Mouse (Mus musculus) thymus, postnatal 10 days (tissue): ENCODE results near the gene Erbb3.
"Not testable (repeated sequence)": the region's sequence is repeated elsewhere in the genome, so short reads cannot be mapped to it uniquely, and the experiment has no call there.

ENCODE experiments used
- DNase-seq, 2 experiments: peaks; one replicate each; pipeline ENCODE4 v3.0.0; 2021; ENCODE audit warnings: low spot score in 2 of 2

Gene Erbb3

DNA sequence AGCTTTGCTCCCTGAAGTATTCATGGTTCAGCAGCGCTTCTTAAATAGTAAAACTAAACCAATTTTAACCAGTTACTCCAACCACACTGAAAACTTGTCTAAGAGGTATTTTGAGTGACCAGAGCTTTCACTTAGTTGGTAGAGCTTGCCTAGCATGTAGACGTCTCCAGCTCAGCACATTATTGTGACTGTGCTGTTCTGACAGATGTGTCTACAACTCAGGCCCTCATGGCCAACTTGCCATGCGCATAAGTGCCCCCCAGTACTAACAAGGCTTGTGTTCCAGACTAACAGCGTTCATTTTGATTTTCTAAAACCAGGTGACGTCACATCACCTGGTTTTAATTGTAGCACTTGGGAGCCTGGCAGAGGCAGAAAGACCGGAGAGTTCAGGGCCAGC, 32.5 kb downstream of the Erbb3 start:
- no peak for DNase-seq

DNA sequence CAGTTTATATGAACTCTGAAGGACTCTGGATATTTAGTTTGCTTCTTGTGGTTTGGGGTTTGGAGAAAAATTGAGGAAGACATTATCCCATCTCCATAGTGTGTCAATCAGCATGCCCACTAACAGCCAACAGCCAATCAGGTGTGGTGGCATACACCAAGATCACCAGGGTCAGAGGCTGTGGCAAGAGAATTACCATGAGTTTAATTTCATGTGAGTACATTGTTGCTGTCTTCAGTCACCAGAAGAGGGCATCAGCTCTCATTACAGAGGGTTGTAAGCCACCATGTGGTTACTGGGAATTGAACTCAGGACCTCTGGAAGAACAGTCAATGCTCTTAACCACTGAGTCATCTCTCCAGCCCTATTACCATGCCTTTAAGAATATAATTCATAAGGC, 33.2 kb downstream of the Erbb3 start:
- no peak for DNase-seq

DNA sequence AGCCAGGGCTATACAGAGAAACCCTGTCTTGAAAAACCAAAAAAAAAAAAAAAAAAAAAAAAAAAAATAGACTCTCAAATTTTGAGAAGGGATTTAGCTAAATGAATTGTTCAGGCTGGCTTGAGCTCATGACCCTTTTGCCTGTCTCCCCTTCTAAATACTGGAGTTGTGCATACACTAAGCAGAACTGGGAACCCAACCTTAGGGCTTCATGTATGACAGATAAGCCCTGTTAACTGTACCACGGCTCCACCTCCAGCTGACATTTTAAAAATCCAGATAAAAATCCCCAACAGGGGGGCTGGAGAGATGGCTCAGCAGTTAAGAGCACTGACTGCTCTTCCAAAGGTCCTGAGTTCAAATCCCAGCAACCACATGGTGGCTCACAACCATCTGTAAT, 33.9 kb downstream of the Erbb3 start:
- not testable (repeated sequence) for DNase-seq

DNA sequence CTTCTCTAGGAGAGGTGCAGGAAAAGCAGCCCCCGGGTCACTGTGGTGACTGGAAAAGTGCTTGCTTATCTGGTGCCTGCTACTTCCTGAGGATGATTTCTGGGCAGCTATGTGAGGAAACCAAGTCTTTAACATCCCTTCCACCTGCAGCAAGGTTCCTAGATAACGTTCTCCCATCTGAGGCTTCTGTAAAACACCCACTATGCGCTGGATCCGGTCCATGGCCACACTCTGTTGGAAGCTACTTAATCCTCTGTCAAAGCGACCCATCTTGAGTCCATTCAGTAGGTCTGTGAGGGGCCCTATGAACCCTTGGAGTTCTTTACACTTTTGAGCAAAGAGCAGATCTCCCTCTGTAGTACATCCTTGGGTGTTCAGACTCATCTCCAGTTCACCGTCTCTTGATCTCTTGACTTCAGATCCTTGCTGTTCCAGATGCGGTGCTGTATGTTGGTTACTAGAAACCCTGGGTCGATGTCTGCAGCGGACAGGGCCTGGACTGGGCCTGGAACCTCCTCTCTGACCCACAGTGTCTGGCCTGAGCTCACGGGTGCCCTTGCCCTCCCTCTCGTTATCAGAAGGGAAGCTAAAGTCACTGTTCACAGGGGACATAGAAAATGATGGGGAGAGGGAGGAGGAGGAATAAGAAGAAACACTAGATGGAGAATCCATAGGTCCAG, 39.2 kb downstream of the Erbb3 start:
- not testable (repeated sequence) for DNase-seq

DNA sequence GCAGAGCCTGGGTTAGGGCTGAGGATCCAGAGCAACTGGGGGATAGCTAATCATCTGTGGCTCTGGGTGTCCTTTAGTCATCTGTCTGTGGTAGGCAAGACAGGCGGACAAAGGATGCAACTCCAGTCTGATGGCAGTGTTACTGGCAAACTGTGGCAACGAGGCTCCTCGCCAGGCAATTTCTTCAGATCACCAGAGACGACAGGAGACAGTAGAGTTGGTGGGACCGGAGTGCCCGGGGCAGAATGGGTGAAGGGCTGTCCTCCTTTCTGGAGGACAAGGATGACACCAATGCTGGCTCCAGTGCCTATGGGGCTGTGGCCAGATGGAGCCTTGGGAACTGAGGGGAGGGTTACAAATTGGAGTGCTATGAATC, 39.8 kb downstream of the Erbb3 start:
- peak in 1 of 2 experiments; percentile 17 for DNase-seq

DNA sequence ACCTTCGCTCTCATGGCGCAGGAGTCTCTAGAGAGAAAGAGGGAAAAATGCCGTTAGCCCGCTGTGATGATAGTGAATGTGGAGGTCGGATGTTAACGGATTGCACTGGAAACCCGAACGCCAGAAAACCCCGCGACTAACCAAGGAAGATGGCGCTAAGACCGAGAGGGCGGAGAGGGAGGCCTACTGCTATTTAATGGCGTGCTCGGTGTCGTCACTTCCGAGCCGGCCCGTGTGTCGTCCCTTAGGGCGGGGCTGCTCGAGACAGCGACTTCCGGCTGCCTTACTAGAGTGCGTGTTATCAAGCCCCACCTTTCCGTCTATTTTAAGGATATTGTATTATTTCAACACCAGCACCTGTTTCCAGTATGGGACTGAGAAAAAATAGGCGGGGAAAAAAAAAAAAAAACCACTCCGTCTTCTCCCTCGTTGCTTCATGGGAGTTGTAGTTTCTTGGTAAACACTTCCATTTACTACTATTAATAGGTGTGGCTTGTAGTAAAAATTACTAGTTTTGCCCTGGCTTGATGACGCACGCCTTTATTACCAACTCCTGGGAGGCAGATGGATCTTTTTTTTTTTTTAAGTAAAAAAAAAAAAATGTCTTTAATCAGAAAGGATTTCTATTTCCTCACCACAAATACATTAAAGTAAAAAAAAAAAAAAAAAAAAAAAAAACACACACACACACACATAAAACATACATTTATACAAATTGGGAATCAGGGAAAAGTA, 40.3 kb downstream of the Erbb3 start, which contains the start of gene Rpl41:
Rpl41 (minus strand) TSS at position 359 of the 735 bp plus-strand sequence.
- peak; percentile 91 to 92 for DNase-seq

DNA sequence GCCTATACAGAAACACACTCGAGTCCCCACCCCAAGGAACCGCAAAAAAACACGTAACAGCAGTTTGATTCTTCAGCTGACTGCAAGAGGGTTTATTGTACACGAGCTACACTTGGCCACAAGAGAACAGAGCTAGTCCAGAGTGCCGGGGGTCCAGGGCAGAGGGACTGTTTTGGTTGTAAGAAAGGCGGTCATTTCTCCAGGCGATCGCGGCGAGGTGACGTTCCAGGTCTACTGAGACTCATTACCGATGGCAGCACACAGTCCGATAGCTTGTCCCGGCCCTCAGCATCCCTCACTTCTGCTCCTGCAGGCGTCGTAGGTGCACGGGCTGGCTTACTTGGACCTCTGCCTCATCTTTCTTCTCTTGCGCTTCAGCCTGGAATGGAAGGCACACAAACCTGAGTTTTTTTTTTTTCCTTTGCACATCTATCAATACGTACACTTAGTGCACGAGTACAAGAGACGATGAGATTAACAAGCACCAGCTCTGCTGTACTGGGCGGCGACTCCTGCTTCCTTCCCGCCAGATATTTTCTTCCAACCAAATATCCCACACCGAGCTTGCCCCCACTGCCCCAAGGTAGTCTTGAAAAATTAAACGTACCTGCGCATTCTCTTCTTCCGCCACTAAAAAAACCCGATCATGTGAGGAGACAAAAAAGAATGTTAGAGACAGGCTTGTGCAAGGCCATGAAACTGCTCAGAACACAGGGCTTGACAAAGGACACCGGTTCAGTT, 41.2 kb downstream of the Erbb3 start:
- DNase-seq: peak in 1 of 2 experiments; percentile 11

DNA sequence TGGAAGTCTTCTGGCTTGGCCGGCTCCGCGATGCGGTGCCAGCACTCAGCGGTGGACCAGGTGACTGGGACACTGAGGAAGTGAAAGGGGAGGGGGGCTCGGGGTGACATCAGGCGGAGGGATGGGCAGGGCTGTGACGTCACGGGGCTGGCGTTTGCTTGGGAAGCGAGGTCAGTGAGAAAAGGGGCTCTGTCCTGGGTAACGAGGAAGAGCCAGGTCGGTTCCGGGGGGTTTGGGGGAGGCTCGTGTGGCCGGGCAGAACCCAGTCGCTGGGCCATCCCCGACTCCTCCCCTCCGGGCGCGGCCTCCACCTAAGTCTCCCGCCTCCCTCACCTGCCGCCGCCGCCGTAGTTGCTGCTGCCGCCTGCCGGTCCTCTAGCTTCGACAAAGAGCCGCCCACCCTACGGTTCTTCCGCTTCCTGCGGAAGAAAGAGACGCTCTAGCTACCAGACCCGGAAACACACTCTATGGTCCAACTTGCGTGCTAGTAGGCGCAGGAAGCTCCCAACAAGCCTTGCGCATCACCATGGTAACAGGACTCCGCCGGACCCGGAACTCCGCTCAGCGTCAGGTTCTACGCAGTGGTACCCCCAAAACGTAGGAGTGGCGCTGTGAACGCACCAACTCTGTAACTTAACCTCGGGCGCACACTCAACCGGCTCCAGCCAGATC, 42.0 kb downstream of the Erbb3 start, which contains the start of gene Zc3h10:
Zc3h10 (minus strand) TSS at position 414 of the 672 bp plus-strand sequence.
- peak; percentile 94 to 96 for DNase-seq

DNA sequence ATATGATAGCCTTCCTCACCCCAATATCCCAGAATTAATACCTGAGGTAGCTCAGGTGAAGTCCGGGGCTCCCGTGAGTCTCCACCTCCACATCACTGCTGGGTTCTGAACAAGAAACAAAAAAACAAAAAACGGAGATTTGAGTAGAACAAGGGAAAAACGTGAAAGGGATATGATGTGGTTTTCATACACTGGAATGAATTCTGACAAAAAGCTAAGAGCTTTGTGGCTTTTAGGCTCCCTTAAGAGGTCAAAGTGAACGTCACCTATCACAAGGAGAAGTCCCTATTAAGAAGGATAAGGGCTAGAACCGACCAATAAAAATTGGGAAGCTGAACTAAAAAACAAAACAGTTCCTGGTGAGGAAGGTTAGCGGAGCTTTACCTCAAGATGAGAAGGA, 42.7 kb downstream of the Erbb3 start:
- DNase-seq: no peak

DNA sequence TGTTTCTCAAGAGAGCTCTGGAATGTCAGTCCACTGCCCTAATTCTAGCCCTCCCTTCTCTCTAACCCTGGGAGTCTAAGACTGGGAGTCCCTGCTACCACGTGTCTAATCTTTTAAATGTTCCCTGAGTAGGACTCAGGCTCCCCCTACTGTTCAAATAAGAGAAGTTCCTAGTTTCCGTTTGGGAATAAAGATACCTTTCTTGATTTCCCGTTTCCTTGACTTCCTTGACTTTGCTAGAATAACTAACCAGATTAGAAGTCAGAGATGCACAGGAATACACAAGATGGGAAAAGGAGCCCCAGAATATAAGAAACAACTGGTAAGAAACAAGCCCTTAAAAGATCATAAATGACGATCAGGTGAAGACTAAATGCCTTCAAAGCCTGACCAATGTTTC, 43.1 kb downstream of the Erbb3 start:
- peak in 1 of 2 experiments; percentile 27 for DNase-seq

DNA sequence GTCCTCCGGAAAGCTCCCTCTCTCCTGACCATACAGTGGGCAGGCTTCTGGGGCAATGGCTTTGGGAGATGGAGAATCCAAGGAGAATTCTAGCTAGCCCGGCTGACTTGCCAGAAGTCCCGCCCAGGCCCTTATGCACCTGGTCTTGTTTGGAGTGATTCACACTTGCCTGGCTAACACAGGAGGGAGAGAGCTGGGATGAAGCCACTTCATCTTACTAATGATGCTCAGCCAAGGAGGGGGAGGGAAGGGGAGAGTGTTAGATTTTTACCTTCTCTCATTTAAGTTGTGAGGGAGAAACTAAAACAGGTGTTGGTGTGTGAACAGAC, 43.9 kb downstream of the Erbb3 start:
- no peak for DNase-seq

DNA sequence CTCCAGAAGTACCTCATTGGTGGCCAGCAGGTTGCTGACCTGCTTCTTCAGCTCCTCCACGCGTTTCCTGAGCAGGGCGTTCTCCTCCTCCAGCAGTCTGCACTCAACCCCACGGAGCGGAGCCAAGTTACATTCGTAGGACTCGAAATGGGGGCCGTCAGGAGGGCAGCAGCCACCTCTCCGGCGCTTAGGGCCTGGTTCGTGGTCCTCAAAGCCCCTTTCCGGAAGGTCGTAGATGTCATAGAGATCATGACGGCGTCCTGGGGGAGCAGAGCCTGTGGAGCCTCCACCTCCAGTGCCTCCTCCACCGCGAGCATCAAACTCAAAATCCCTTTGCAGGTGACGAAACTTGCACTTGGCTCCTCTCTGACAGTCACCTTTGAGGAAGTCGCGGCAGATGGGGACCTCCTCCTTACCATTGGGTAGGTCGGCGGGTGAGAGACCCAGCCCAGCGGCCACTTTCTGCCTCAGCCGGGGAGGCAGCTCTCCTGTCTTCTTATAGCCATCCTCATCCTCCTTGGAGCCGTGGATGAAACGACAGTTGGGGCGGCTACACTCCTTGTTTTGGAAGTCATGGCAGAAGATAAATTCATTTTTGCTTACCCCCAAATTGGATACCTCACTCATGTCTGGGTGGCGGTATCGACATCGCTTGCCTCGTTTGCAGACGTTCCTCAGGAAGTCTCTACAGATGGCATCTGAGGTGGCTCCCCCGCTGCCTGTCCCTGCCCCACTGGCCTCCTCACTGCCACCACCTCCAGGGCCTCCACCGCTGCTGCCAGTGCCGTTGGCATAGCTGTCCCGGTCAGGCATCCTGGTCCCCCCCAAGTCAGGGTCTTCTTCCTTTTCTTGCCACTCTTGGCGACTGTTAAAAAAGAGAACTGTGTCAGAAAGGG, 44.5 kb downstream of the Erbb3 start:
- DNase-seq: no peak

DNA sequence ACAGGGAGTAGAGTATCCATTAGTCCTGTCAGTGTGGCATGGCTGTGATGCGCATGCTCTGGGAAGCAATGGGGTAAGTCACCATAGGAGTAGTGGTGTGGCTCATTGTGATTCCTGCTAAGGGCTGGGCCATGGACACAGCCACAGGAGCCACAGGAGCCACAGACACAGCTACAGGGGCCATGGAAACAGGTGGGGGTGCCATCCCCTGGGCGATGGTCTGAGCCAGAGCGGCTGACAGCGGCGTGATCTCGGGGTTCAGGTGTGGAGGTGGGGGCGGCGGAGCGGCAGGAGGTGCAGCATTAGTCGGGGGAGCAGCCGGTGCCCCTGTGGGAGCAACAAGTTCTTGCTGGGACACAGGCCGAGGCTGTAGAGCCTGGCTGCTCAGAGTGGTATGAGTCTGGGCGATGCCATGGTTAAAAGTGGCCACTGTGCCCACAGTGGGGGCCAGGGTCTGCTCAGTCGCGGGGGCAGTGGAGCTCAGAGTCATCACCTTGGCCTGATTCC, 45.2 kb downstream of the Erbb3 start:
- no peak for DNase-seq

DNA sequence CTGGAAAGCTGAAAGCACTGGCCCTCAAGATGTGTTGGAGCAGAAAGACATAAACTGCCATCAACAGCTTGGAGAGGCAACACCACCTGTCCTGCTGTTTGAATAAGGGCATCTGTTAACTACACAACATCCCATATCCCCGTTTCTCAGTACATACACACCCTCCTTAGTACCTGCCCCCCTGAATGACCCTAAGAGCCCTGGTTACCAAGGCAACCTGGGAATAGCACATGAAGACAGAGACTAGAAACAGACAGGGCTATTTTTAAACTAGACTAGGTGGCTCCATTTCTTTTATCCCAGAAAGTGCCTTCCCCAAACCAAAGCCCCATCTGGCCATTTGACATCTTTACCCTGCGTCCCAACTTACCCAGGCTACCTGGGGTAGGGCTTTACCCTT, 46.4 kb downstream of the Erbb3 start:
- no peak for DNase-seq

DNA sequence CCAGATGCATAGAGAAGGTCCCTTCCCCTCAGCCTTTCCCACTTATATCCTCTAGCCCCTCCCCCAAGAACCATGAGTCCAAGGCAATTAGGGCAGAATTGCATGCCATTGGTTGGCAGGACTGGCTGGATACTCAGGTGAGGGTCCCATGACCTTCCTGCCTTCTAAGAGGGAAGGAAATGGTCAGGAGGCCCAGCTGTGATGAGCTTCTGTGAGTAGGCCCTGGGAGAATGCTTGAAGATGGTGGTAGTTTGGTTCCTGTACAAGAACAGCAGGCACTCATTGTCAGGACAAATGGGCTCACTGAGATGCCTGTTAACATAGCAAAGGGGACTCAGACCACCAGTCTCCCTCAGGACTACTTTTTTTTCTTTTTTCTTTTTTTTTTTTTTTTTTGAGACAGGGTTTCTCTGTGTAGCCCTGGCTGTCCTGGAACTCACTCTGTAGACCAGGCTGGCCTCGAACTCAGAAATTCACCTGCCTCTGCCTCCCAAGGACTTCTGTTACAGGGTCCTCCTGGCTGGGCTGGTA, 51.0 kb downstream of the Erbb3 start:
- DNase-seq: no peak

DNA sequence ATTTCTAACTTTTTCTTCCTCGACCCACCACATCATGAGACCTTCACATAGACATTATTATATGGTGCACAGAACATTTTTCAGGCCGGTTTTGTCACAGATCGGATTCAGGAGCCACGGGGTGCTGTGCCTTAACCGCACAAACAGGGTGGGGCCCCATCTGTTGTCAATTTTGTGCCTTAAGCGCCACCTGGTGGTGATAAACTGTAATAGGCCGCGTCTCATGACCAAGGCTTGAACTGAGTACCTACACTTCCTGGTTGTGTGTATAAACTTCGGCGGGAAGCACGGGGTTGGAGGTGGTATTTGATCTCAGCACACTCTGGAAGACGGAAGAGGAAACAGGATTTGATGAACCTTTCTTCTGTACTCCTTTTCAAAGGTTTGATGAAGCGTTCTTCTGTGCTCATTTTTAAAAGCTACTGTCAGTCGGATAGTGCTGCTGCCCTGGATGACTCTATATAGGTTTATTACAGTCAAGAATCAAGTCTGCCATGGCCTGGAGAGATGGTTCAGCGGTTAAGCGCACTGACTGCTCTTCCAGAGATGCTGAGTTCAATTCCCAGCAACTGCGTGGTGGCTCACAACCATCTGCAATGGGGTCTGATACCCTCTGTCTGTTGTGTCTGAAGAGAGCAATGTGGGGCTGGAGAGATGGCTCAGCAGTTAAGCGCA, 53.0 kb downstream of the Erbb3 start:
- DNase-seq: peak; percentile 90 to 93

DNA sequence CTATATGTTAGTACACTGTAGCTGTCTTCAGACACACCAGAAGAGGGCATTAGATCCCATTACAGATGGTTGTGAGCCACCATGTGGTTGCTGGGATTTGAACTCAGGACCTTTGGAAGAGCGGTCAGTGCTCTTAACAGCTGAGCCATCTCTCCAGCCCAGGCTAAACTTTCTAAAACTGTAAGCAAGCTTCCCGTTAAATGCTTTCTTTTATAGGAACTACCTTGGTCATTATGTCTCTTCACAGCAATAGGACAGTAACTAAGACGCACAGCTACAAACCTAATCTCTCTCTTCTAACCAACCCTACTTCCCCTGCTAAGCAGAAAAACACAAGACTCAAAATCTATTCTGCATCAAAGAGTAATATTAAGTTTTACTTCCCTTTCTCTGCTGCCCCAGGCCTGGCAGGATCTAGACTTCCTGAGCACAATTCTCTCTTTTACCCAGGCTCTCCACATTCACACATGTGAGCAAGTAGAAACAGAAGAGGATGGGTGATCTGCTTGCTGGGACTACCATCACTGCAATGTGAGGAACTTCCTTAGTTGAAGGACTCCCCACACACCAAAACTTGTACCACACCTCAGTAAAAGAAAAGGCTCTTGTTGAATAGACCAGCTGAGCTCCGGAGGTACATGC, 53.7 kb downstream of the Erbb3 start:
- no peak for DNase-seq

DNA sequence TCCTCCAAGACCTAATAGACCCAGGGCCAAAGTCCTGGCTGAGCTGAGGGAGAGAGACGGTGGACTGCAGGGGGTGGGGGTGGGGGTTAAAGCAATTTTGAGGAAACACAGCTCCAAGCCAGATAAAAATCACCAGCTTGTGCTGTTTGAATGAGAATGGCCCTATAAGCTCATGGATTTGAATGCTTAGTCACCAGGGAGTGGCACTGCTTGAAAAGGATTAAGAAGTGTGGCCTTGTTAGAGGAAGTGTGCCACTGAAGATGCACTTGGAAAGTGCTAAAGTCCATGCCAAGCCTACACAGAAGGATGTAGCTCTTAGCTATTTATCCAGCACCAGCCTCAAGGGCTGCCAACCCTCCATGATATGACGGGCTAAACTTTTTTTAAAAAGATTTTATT, 54.2 kb downstream of the Erbb3 start:
- DNase-seq: no peak
